Mouse (Mus musculus) embryonic facial prominence, embryonic 15.5 days (tissue): Measurements from ENCODE around the gene Cltb. TPM values are rescaled to one million over a fixed set of nuclear protein-coding genes. Genes with fewer than 3 reads are reported as not detected.

ENCODE experiments used
- ATAC-seq: fragments of 200-750 bp; cut with Nextera tagmentation; 2 replicates; pipeline ENCODE4 v1.8.0; 2017; ENCODE audit warnings: low read depth, moderate TSS enrichment; ENCODE audit not compliant: insufficient number of reproducible peaks, low FRiP score, low TSS enrichment
- H3K27ac ChIP-seq: fragments of 300-500 bp; sonication (generic); replicated peaks from 2 replicates; pipeline ENCODE4 v1.5.1; 2015; ENCODE audit warnings: mild to moderate bottlenecking, inconsistent platforms
- H3K27me3 ChIP-seq: fragments of 300-500 bp; sonication (generic); 2 replicates; pipeline ENCODE4 v1.6.1; 2015; ENCODE audit warnings: inconsistent platforms
- H3K36me3 ChIP-seq: fragments of 300-500 bp; sonication (generic); 2 replicates; pipeline ENCODE4 v1.6.1; 2015; ENCODE audit warnings: mild to moderate bottlenecking, inconsistent platforms
- H3K4me1 ChIP-seq: fragments of 300-500 bp; sonication (generic); 2 replicates; pipeline ENCODE4 v1.6.1; 2015; ENCODE audit warnings: inconsistent platforms
- H3K4me2 ChIP-seq: fragments of 300-500 bp; sonication (generic); replicated peaks from 2 replicates; pipeline ENCODE4 v1.6.1; 2015; ENCODE audit warnings: mild to moderate bottlenecking, inconsistent platforms
- H3K4me3 ChIP-seq: fragments of 300-500 bp; sonication (generic); replicated peaks from 2 replicates; pipeline ENCODE4 v1.5.1; 2015; ENCODE audit warnings: mild to moderate bottlenecking, inconsistent platforms
- H3K9ac ChIP-seq: fragments of 300-500 bp; sonication (generic); 2 replicates; pipeline ENCODE4 v1.6.1; 2015; ENCODE audit warnings: inconsistent platforms
- H3K9me3 ChIP-seq: fragments of 300-500 bp; sonication (generic); replicated peaks from 2 replicates; pipeline ENCODE4 v1.6.1; 2016; ENCODE audit warnings: inconsistent platforms
- WGBS: fragments of 180-500 bp; shearing (Covaris S2); methylation state at CpG from one replicate; pipeline ENCODE4 v1.1.7; 2015; 5-methylcytosine and 5-hydroxymethylcytosine counted together
- microRNA-seq: library from miRNA; unstranded; fragments of <30 nt; microRNA quantifications from one replicate; pipeline ENCODE4, GENCODE M21; 2016; ENCODE audit warnings: borderline number of aligned reads
- polyA plus RNA-seq: library from polyadenylated mRNA; unstranded; fragments of >200 nt; fragmentation: Nextera tagmentation; extraction: Ambion mirVana; gene quantifications from 2 replicates; pipeline ENCODE4 v1.2.1, GENCODE M21; 2015

Gene Cltb
- polyA plus RNA-seq, 1 experiment from 2014 or later: 79.3 TPM

GRCm38 (mm10) chr13:54562562-54562961, 48.6 kb downstream of the Cltb start:
- Histone ChIP-seq H3K4me3 (no peak overlapping the region), H3K36me3 (peaks cover 45% of the 10 kb centered on the region), H3K9me3 (no peaks in the 10 kb centered on the region), H3K27ac (no peak overlapping the region), H3K4me1 (peaks cover 9% of the 10 kb centered on the region), H3K27me3 (no peaks in the 10 kb centered on the region), H3K9ac (no peak overlapping the region), H3K4me2 (no peak overlapping the region)
- no peak for ATAC-seq
- WGBS: 72% methylated on average over 7 of the region's 7 CpGs

DNA sequence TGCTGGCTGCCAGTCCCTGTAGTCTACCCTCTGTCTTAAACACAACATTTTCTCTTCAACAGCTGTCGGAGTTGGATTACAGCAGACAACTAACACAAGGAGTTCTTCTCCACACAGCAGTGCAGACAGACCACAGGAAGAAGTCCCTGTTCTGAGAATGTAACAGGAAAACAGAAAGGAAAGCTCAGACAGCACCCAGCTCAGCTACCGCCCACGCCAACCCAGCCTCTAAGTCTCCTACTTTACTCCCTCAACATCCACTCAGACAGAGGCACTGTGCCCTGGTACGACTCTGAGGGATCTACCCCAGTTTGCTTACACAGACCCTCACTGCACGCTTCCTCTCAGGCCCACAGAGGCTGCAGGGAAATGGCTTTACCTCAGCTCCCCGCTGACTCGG, 50.5 kb downstream of the Cltb start:
- H3K9me3 ChIP-seq: no peaks in the 10 kb centered on the region
- no peak for ATAC-seq
- H3K4me3 ChIP-seq: no peak overlapping the region
- H3K4me2 ChIP-seq: no peak overlapping the region
- WGBS: 91% methylated on average over 7 of the region's 7 CpGs
- no peaks in the 10 kb centered on the region for H3K27me3 ChIP-seq
- H3K27ac ChIP-seq: no peak overlapping the region
- H3K9ac ChIP-seq: no peak overlapping the region
- peaks cover 9% of the 10 kb centered on the region for H3K4me1 ChIP-seq
- peaks cover 65% of the 10 kb centered on the region for H3K36me3 ChIP-seq

DNA sequence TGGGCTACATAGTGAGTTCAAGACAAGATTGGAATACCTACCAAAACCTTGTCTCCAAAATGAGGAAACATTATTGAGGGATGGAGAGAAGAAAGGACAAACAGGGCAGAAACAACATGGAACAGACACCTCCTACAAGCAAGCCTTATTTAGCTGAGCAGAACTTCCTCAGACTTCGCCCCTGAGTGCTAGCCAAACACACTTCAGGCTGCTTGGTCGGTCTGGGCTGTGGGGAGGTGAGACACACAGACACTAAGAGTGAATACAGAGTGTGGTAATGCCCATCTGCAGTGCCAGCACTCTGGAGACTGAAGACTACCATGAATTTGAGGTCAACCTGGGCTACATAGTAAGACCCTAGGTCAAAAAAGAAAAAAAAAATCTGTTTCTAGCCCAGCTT, 51.5 kb downstream of the Cltb start:
- no peaks in the 10 kb centered on the region for H3K27me3 ChIP-seq
- ATAC-seq: no peak
- no peak overlapping the region for H3K9ac ChIP-seq
- no peaks in the 10 kb centered on the region for H3K9me3 ChIP-seq
- H3K4me1 ChIP-seq: peaks cover 9% of the 10 kb centered on the region
- H3K36me3 ChIP-seq: peaks cover 72% of the 10 kb centered on the region
- H3K4me3 ChIP-seq: no peak overlapping the region
- WGBS: 92% methylated on average over 2 of the region's 2 CpGs
- no peak overlapping the region for H3K27ac ChIP-seq
- no peak overlapping the region for H3K4me2 ChIP-seq

DNA sequence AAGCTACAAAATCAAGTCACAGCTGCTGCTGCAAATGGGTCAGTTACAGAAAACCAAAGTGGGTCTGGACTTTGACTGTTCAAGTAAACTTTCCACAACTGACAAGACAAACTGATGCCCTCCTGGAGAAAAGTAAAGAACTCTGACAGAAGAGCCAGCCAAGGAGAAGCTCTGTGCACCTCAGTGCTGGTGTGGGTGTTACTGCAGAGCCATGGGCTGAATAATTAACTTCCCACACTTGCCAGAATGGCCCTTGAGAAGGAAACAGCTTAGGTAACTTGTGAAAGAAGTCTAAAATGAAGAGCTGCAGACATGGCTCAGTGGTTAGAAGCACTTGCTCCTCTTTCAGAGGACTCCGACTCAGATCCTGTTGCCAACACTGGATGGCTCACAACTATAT, 53.5 kb downstream of the Cltb start:
- Histone ChIP-seq H3K4me2 (no peak overlapping the region), H3K27me3 (no peaks in the 10 kb centered on the region), H3K9ac (no peak overlapping the region), H3K36me3 (peaks cover 83% of the 10 kb centered on the region), H3K4me3 (no peak overlapping the region), H3K27ac (no peak overlapping the region), H3K9me3 (no peaks in the 10 kb centered on the region), H3K4me1 (no peaks in the 10 kb centered on the region)
- ATAC-seq: no peak
- 95% methylated on average over 1 of the region's 1 CpGs for WGBS

- WGBS: 92% methylated on average over 3 of the region's 3 CpGs
- H3K27ac ChIP-seq: no peak overlapping the region
- no peaks in the 10 kb centered on the region for H3K9me3 ChIP-seq
- H3K9ac ChIP-seq: no peak overlapping the region
- no peak overlapping the region for H3K4me3 ChIP-seq
- H3K27me3 ChIP-seq: no peaks in the 10 kb centered on the region
- no peaks in the 10 kb centered on the region for H3K4me1 ChIP-seq
- H3K4me2 ChIP-seq: no peak overlapping the region
- H3K36me3 ChIP-seq: peaks cover 91% of the 10 kb centered on the region
- ATAC-seq: no peak
Measured at GRCm38 (mm10) chr13:54556796-54557195, 54.3 kb downstream of the Cltb start.

DNA sequence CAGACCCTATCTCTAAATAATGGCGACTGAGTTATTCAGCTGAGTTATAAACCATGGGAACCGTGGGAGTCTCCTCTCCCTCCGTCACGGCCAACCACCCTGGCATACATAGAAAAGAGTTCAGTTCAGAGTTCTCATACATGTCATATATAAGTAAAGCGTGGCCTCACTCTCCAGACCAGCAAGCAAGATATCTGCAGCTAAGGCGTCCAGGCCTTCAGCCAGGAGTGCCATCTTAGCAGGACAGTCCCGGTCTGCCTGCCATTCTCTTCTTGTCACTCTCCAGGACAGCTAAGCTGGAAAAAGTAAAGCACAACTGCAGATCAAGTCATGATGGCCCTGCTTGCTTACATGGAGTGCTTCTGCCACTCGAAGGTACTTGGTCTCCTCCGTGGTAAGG, 55.0 kb downstream of the Cltb start:
- Histone ChIP-seq H3K9me3 (no peaks in the 10 kb centered on the region), H3K4me3 (no peak overlapping the region), H3K27ac (no peak overlapping the region), H3K4me2 (no peak overlapping the region), H3K36me3 (peaks cover 93% of the 10 kb centered on the region), H3K27me3 (no peaks in the 10 kb centered on the region), H3K4me1 (no peaks in the 10 kb centered on the region), H3K9ac (no peak overlapping the region)
- no peak for ATAC-seq
- WGBS: 93% methylated on average over 9 of the region's 9 CpGs

DNA sequence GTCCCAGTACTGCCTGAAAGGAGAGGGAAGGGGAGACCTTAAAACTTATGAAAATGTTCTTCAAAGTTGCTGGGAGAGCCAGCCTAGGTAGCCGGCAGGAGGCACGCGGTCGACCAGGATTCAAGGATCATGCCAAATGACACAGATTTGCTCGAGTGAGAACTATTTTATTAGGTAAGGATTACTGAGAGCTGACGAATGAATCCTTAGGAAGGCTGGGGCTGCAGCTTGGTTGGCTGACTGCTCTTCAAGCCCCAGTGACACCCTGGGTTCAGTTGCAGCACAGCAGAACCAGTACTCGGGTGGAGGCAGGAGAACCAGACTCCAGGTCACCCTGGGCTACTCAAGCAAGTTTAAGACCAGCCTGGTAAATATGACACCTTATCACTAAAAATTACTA, 63.1 kb downstream of the Cltb start:
- no peak for ATAC-seq
- Histone ChIP-seq H3K4me1 (no peaks in the 10 kb centered on the region), H3K4me3 (no peak overlapping the region), H3K4me2 (no peak overlapping the region), H3K36me3 (peaks cover 60% of the 10 kb centered on the region), H3K27me3 (no peaks in the 10 kb centered on the region), H3K27ac (no peak overlapping the region), H3K9ac (no peak overlapping the region), H3K9me3 (no peaks in the 10 kb centered on the region)
- 87% methylated on average over 7 of the region's 7 CpGs for WGBS

Small RNAs within 50 kb of the gene (microRNA-seq; reads per million reads assigned to microRNA genes)
- not detected for gene Gm24195

Other genes starting within 250 kb of the Cltb start
- 7.7 and 8.2 TPM in 2 replicates for gene Cplx2, start 240.0 kb downstream of the Cltb start, polyA plus RNA-seq
- 99.8 and 112 TPM in 2 replicates for gene Thoc3, start 142.5 kb downstream of the Cltb start, polyA plus RNA-seq
- gene Simc1, start 107.6 kb downstream of the Cltb start, polyA plus RNA-seq: 13.7 and 14.1 TPM in 2 replicates
- 133 and 142 TPM in 2 replicates for gene 4833439L19Rik, start 45.9 kb downstream of the Cltb start, polyA plus RNA-seq
- 29.1 and 29.2 TPM in 2 replicates for gene Arl10, start 36.3 kb downstream of the Cltb start, polyA plus RNA-seq
- gene Nop16, start 21.3 kb downstream of the Cltb start, polyA plus RNA-seq: 88.1 and 90.6 TPM in 2 replicates
- 179 and 183 TPM in 2 replicates for gene Higd2a, start 21.1 kb downstream of the Cltb start, polyA plus RNA-seq
- 77.6 and 78.9 TPM in 2 replicates for gene Faf2, start 10.4 kb upstream of the Cltb start, polyA plus RNA-seq
- 60.3 and 68.9 TPM in 2 replicates for gene Rnf44, start 82.6 kb upstream of the Cltb start, polyA plus RNA-seq
- gene Cdhr2, start 90.1 kb upstream of the Cltb start, polyA plus RNA-seq: 0.05 TPM in 1 of 2 replicates, not detected in the other
- gene Gprin1, start 138.5 kb upstream of the Cltb start, polyA plus RNA-seq: 0.65 and 0.75 TPM in 2 replicates
- 0.28 TPM in 1 of 2 replicates, not detected in the other for gene Sncb, start 155.3 kb upstream of the Cltb start, polyA plus RNA-seq
- gene Eif4e1b, start 172.7 kb upstream of the Cltb start, polyA plus RNA-seq: not detected in 2 replicates
- 9.2 and 11.3 TPM in 2 replicates for gene Tspan17, start 178.0 kb upstream of the Cltb start, polyA plus RNA-seq